Mouse (Mus musculus) cerebellum, postnatal 4 days (tissue): ENCODE measurements at regions not wholly inside any gene's neighbourhood (a gene's known extent, or its start where the extent isn't known, plus 50 kb on each side); places are given as distances from the start of the nearest gene placed in this dataset.

ENCODE experiments used
- DNase-seq, 2 experiments: peaks; one replicate each; pipeline ENCODE4 v3.0.0; 2022; ENCODE audit warnings: low spot score in 2 of 2, mixed read lengths in 1 of 2

GRCm38 (mm10) chr3:104295015-104295719, 75.0 kb upstream of the Magi3 start:
- DNase-seq, result no peak

DNA sequence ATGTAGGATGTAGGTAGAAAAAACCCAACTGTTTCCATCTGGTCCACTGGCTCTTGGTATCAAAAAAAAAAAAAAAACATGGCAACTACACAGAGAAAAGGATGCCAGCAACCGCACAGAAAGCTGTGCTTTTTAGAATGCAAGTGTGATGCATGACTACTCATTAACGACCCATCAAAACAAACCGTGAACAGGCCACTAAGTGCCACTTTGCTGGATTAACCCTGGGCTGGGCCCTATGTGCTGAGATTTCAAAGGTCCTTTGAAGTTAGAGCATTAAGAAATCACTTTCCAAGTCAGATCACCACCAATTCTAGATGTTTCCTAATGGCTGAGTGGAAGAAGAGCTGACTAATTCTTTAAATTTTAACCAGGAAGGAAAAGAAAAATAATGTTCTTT, 73.7 kb upstream of the Magi3 start:
- DNase-seq, result no peak

DNA sequence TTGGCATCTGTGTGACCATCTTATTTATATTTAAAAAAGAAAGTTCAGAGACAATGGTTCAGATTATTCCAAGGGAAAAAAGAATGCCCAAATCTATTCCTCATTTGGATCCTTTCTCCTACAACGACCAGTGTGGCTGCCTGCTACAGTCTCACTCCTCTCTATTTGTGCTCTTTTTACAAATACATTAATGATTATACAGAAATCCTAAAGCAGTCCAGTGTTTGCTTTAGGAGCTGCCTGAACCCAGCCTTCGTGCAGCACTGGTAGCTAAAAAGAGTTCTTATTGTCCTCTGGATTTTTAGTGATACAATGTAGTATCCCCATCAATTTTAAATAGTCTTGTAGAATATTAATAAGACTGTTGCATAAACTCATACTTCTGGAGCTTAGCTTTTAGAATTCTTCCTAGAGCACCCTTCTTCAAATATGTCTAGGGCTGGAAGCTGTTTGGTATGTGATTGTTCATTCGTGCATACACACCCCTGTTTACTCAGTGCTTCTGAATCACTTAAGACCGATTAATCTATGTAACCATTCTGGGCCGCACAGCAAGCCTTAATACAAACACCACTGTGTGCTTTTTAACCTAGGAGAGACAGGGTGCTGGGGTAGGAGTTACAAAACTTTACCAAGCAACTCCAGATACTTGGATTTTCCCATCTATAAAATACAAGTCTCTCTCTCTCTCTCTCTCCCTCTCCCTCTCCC, 69.0 kb upstream of the Magi3 start:
- DNase-seq, result no peak

GRCm38 (mm10) chr3:104287900-104288299, 67.7 kb upstream of the Magi3 start:
- DNase-seq, result no peak

GRCm38 (mm10) chr3:104284961-104285360, 64.8 kb upstream of the Magi3 start:
- DNase-seq, result no peak

DNA sequence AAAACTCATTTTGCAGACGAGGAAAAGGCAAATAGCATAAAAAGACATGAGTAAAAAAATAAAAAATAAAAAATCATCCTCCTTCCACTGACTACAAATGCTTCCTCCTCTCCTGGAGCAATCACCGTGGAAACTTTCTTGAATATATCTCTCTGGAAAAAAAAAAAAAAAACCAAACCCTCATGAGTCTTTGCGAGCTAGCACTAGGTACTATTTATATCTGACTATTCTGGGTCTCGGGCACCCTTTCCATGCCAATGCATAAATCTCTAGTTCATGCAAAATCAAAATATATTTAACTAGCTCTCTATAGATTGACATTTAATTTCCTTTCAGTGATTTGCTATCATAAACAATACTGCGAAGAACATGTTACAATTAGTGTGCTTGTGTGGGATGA, 63.7 kb upstream of the Magi3 start:
- DNase-seq, result no peak

GRCm38 (mm10) chr3:104279505-104279904, 59.3 kb upstream of the Magi3 start:
- no peak for DNase-seq

GRCm38 (mm10) chr3:104274718-104275302, 54.6 kb upstream of the Magi3 start:
- DNase-seq, result no peak

- DNase-seq, result no peak
Measured at GRCm38 (mm10) chr3:104274084-104274483, 53.9 kb upstream of the Magi3 start.
